Mouse (Mus musculus): ENCODE results near the gene Sass6.
"Not testable (repeated sequence)": the region's sequence is repeated elsewhere in the genome, so short reads cannot be mapped to it uniquely, and the experiment has no call there.

The Sass6 gene

GRCm38 (mm10) chr3:116664281-116664680 is 69.5 kb downstream of the Sass6 start:
- not testable (repeated sequence) for DNase-seq (ENCODE audit: low spot score)

All from yolk sac, embryonic 10.5 days (tissue).